Mouse (Mus musculus): ENCODE data around the gene Rffl. TPM values are rescaled to one million over a fixed set of nuclear protein-coding genes. Genes with fewer than 3 reads are reported as not detected.
"Not testable (repeated sequence)": the region's sequence is repeated elsewhere in the genome, so short reads cannot be mapped to it uniquely, and the experiment has no call there.

Gene Rffl
- total RNA-seq, 2 experiments from 2014 or later, result 3.5 to 4.1 TPM

GRCm38 (mm10) chr11:82852958-82853357 lies 18.1 kb downstream of the Rffl start:
- intact Hi-C loops (cut with DNase I), result no loop called here

GRCm38 (mm10) chr11:82852540-82852939 lies 18.5 kb downstream of the Rffl start:
- DNase-seq (ENCODE audit: extremely low spot score in 1 of 2, low spot score in 2 of 2), result no peak
- intact Hi-C loops (cut with DNase I), result no loop called here

More at GRCm38 (mm10) chr11:82852958-82853357, 18.1 kb downstream of the Rffl start:
- no peak for DNase-seq (ENCODE audit: extremely low spot score in 1 of 2, low spot score in 2 of 2)

- intact Hi-C loops (cut with DNase I), result no loop called here
- no peak for DNase-seq (ENCODE audit: extremely low spot score in 1 of 2, low spot score in 2 of 2)
These were observed 18.9 kb downstream of the Rffl start for GRCm38 (mm10) chr11:82852115-82852514.

GRCm38 (mm10) chr11:82850259-82850658 lies 20.8 kb downstream of the Rffl start:
- no peak for DNase-seq (ENCODE audit: extremely low spot score in 1 of 2, low spot score in 2 of 2)
- intact Hi-C loops (cut with DNase I), result no loop called here

GRCm38 (mm10) chr11:82847571-82848000 lies 23.4 kb downstream of the Rffl start:
- DNase-seq (ENCODE audit: extremely low spot score in 1 of 2, low spot score in 2 of 2), result no peak
- intact Hi-C loops (cut with DNase I), result no loop called here

GRCm38 (mm10) chr11:82846938-82847337 lies 24.1 kb downstream of the Rffl start:
- DNase-seq (ENCODE audit: extremely low spot score in 1 of 2, low spot score in 2 of 2), result no peak
- intact Hi-C loops (cut with DNase I), result no loop called here

- intact Hi-C loops (cut with DNase I), result no loop called here
- DNase-seq (ENCODE audit: extremely low spot score in 1 of 2, low spot score in 2 of 2), result no peak
These were observed 25.0 kb downstream of the Rffl start for GRCm38 (mm10) chr11:82846079-82846436.

GRCm38 (mm10) chr11:82845415-82846078 lies 25.5 kb downstream of the Rffl start:
- DNase-seq (ENCODE audit: extremely low spot score in 1 of 2, low spot score in 2 of 2), result peak in 1 of 2 experiments; percentile 57
- intact Hi-C loops (cut with DNase I), result no loop called here

GRCm38 (mm10) chr11:82844771-82845414 lies 26.1 kb downstream of the Rffl start:
- intact Hi-C loops (cut with DNase I), result no loop called here
- DNase-seq (ENCODE audit: extremely low spot score in 1 of 2, low spot score in 2 of 2), result no peak

GRCm38 (mm10) chr11:82838511-82838910 lies 32.5 kb downstream of the Rffl start:
- no peak for DNase-seq (ENCODE audit: extremely low spot score in 1 of 2, low spot score in 2 of 2)

GRCm38 (mm10) chr11:82837848-82838247 lies 33.2 kb downstream of the Rffl start:
- intact Hi-C loops (cut with DNase I), result no loop called here
- no peak for DNase-seq (ENCODE audit: extremely low spot score in 1 of 2, low spot score in 2 of 2)

More at GRCm38 (mm10) chr11:82838511-82838910, 32.5 kb downstream of the Rffl start:
- intact Hi-C loops (cut with DNase I), result no loop called here

GRCm38 (mm10) chr11:82837192-82837591 lies 33.8 kb downstream of the Rffl start:
- no peak for DNase-seq (ENCODE audit: extremely low spot score in 1 of 2, low spot score in 2 of 2)
- intact Hi-C loops (cut with DNase I), result no loop called here

GRCm38 (mm10) chr11:82835616-82836432 lies 35.2 kb downstream of the Rffl start:
- no peak for DNase-seq (ENCODE audit: extremely low spot score in 1 of 2, low spot score in 2 of 2)
- intact Hi-C loops (cut with DNase I), result no loop called here

GRCm38 (mm10) chr11:82834359-82834758 lies 36.7 kb downstream of the Rffl start:
- intact Hi-C loops (cut with DNase I), result not testable (repeated sequence)

GRCm38 (mm10) chr11:82833929-82834328 lies 37.1 kb downstream of the Rffl start:
- intact Hi-C loops (cut with DNase I), result no loop called here
- DNase-seq (ENCODE audit: extremely low spot score in 1 of 2, low spot score in 2 of 2), result no peak

More at GRCm38 (mm10) chr11:82834359-82834758, 36.7 kb downstream of the Rffl start:
- not testable (repeated sequence) for DNase-seq (ENCODE audit: extremely low spot score in 1 of 2, low spot score in 2 of 2)

- DNase-seq (ENCODE audit: extremely low spot score in 1 of 2, low spot score in 2 of 2); intact Hi-C loops (cut with DNase I): not testable (repeated sequence)
These were observed 38.6 kb downstream of the Rffl start for GRCm38 (mm10) chr11:82832402-82832801.

- intact Hi-C loops (cut with DNase I), result no loop called here
These were observed 39.8 kb downstream of the Rffl start for GRCm38 (mm10) chr11:82831008-82831893.

GRCm38 (mm10) chr11:82826818-82827217 lies 44.2 kb downstream of the Rffl start:
- intact Hi-C loops (cut with DNase I), result no loop called here
- DNase-seq (ENCODE audit: extremely low spot score in 1 of 2, low spot score in 2 of 2), result no peak

More at GRCm38 (mm10) chr11:82831008-82831893, 39.8 kb downstream of the Rffl start:
- DNase-seq (ENCODE audit: extremely low spot score in 1 of 2, low spot score in 2 of 2), result no peak
